Mouse (Mus musculus) kidney, postnatal 14 days (tissue): ENCODE measurements at regions not wholly inside any gene's neighbourhood (a gene's known extent, or its start where the extent isn't known, plus 50 kb on each side); places are given as distances from the start of the nearest gene placed in this dataset.

Experiments
- DNase-seq: peaks from one replicate; pipeline ENCODE4 v3.0.0; 2022; ENCODE audit warnings: mixed read lengths

DNA sequence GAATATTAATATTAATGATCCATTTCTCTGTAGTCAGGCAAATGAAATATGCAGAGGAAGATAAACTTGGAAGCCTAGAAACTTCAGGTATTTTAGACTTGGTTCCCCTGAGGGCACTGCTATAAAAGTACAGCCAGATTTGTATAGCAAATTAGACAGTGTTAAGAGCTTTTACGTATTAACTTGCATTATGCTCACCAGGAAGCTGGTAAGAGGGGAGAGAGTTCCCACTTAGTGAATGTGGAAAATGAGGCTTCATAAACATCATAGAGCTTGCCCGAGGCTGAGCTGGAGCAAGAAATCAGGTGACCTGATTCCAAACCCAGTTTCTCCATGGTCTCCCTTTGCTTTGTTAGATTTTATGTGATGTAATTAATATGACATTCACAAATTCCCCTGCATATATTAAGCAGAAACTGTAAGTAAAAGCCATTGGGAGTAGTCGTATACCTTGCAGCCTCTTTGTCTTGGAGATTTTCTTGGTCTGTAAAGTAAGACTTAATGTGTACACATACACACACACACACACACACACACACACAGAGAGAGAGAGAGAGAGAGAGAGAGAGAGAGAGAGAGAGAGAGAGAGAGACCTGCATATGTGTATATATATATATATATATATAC is 718.9 kb upstream of the Isx start:
- DNase-seq = no peak

GRCm38 (mm10) chr8:74169561-74169960 is 703.4 kb upstream of the Isx start:
- peak; percentile 10 for DNase-seq

- no peak for DNase-seq
Measured at GRCm38 (mm10) chr8:74170702-74171101, 702.3 kb upstream of the Isx start.

GRCm38 (mm10) chr8:74171113-74171512 is 701.9 kb upstream of the Isx start:
- DNase-seq = no peak

GRCm38 (mm10) chr8:74204601-74205000 is 668.4 kb upstream of the Isx start:
- DNase-seq = no peak

DNA sequence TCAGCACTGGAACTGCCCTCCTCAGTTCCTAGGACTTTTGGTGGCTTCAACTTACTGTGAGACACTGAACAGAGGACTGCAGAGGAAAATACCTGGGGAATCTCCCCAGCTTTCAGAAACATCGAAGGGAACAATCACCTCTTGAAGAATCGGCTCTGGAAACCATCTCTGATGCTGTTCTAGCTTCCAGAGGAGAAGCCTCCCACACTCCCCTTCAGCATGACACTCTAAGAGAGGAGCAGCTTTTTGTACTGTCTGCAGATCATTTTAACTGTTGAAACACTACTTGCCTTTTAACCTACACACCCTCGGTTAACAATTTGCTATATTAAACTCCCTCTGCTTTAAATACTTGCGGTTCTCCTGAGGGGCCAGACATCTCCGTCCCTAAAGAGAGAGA is 664.7 kb upstream of the Isx start:
- no peak for DNase-seq

DNA sequence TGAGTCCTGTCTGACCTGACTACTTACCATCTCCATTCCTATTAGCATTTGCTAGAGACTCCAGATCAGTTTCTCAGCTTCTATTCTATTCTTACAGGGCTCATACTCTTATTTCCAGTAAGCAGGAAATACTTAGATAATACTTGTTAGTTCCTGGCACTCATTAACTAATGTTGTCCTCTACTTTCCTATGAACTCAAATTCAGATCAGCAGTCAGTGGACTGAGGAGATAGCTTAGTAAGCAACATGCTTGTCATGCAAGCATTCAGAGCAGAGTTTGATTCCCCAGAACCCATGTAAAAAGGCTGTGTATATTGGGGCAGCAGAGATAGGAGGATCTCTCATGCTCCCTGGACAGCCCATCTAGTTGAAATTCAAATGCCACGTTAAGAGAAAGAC is 656.2 kb upstream of the Isx start:
- DNase-seq = no peak
